Mouse (Mus musculus) liver, embryonic 15.5 days (tissue): ENCODE measurements around the gene Gm6034. TPM values are rescaled to one million over a fixed set of nuclear protein-coding genes. Genes with fewer than 3 reads are reported as not detected.
"Not testable (repeated sequence)": the region's sequence is repeated elsewhere in the genome, so short reads cannot be mapped to it uniquely, and the experiment has no call there.

ENCODE experiments used
- ATAC-seq: fragments of 200-750 bp; cut with Nextera tagmentation; 2 replicates; pipeline ENCODE4 v1.8.0; 2017; ENCODE audit warnings: moderate number of reproducible peaks, mild to moderate bottlenecking, moderate library complexity; ENCODE audit not compliant: insufficient read depth
- H3K27ac ChIP-seq: fragments of 300-500 bp; sonication (generic); replicated peaks from 2 replicates; pipeline ENCODE4 v1.5.1; 2015; ENCODE audit warnings: mild to moderate bottlenecking, inconsistent platforms
- H3K27me3 ChIP-seq: fragments of 300-500 bp; sonication (generic); 2 replicates; pipeline ENCODE4 v1.6.1; 2015; ENCODE audit warnings: mild to moderate bottlenecking, inconsistent platforms
- H3K36me3 ChIP-seq: fragments of 300-500 bp; sonication (generic); replicated peaks from 2 replicates; pipeline ENCODE4 v1.6.1; 2015; ENCODE audit warnings: moderate library complexity, mild to moderate bottlenecking, inconsistent platforms
- H3K4me1 ChIP-seq: fragments of 300-500 bp; sonication (generic); replicated peaks from 2 replicates; pipeline ENCODE4 v1.6.1; 2015; ENCODE audit warnings: inconsistent platforms
- H3K4me2 ChIP-seq: fragments of 300-500 bp; sonication (generic); 2 replicates; pipeline ENCODE4 v1.6.1; 2015; ENCODE audit warnings: moderate library complexity, mild to moderate bottlenecking, inconsistent platforms
- H3K4me3 ChIP-seq: fragments of 300-500 bp; sonication (generic); replicated peaks from 2 replicates; pipeline ENCODE4 v1.5.1; 2015; ENCODE audit warnings: mild to moderate bottlenecking, inconsistent platforms
- H3K9ac ChIP-seq: fragments of 300-500 bp; sonication (generic); 2 replicates; pipeline ENCODE4 v1.6.1; 2015; ENCODE audit warnings: moderate library complexity, mild to moderate bottlenecking, inconsistent platforms
- H3K9me3 ChIP-seq: fragments of 300-500 bp; sonication (generic); replicated peaks from 2 replicates; pipeline ENCODE4 v1.6.1; 2016; ENCODE audit warnings: inconsistent platforms
- WGBS: fragments of 180-500 bp; shearing (Covaris S2); methylation state at CpG from one replicate; pipeline ENCODE4 v1.1.7; 2015; ENCODE audit warnings: mixed read lengths; ENCODE audit not compliant: insufficient replicate concordance; 5-methylcytosine and 5-hydroxymethylcytosine counted together
- polyA plus RNA-seq: library from polyadenylated mRNA; unstranded; fragments of >200 nt; fragmentation: Nextera tagmentation; extraction: Ambion mirVana; gene quantifications from 2 replicates; pipeline ENCODE4 v1.2.1, GENCODE M21; 2015

Gene Gm6034
- polyA plus RNA-seq, 1 experiment from 2014 or later, result not detected

- Histone ChIP-seq H3K9ac (no peak overlapping the region), H3K27me3 (peaks cover 53% of the 10 kb centered on the region), H3K4me1 (0 out of 2 replicates have a peak, but pooled peaks cover 11% of the 10 kb centered on the region), H3K36me3 (no peaks in the 10 kb centered on the region), H3K4me3 (peak overlapping the region; percentile 57), H3K27ac (no peak overlapping the region), H3K9me3 (no peaks in the 10 kb centered on the region), H3K4me2 (peak overlapping the region; percentile 75)
- peak; percentile 40 for ATAC-seq
- 1% methylated on average over 46 of the region's 46 CpGs for WGBS
Measured at GRCm38 (mm10) chr17:36083266-36083869, 40.6 kb downstream of the Gm6034 start.

GRCm38 (mm10) chr17:36083870-36084451 lies 41.2 kb downstream of the Gm6034 start:
- no peak for ATAC-seq
- peak overlapping the region; percentile 75 for H3K4me2 ChIP-seq
- peaks cover 53% of the 10 kb centered on the region for H3K27me3 ChIP-seq
- 1% methylated on average over 40 of the region's 42 CpGs for WGBS
- H3K9ac ChIP-seq, result no peak overlapping the region
- no peaks in the 10 kb centered on the region for H3K36me3 ChIP-seq
- no peaks in the 10 kb centered on the region for H3K9me3 ChIP-seq
- H3K27ac ChIP-seq, result no peak overlapping the region
- 0 out of 2 replicates have a peak, but pooled peaks cover 11% of the 10 kb centered on the region for H3K4me1 ChIP-seq
- peak overlapping the region; percentile 57 for H3K4me3 ChIP-seq

GRCm38 (mm10) chr17:36085976-36086375 lies 43.2 kb downstream of the Gm6034 start:
- 30% methylated on average over 1 of the region's 1 CpGs for WGBS
- H3K4me2 ChIP-seq, H3K9ac ChIP-seq, H3K4me3 ChIP-seq, H3K36me3 ChIP-seq, H3K9me3 ChIP-seq, H3K27ac ChIP-seq, ATAC-seq: not testable (repeated sequence)
- peaks cover 51% of the 10 kb centered on the region for H3K27me3 ChIP-seq
- H3K4me1 ChIP-seq, result 0 out of 2 replicates have a peak, but pooled peaks cover 11% of the 10 kb centered on the region

GRCm38 (mm10) chr17:36091933-36092332 lies 49.2 kb downstream of the Gm6034 start:
- not testable (repeated sequence) for H3K27me3 ChIP-seq, H3K9ac ChIP-seq, H3K27ac ChIP-seq, H3K4me3 ChIP-seq, H3K4me1 ChIP-seq, H3K4me2 ChIP-seq, ATAC-seq, H3K36me3 ChIP-seq, H3K9me3 ChIP-seq
- WGBS, result no CpG with 5 or more reads among the region's 2 CpGs

- not testable (repeated sequence) for H3K4me3 ChIP-seq, H3K9ac ChIP-seq, ATAC-seq, H3K9me3 ChIP-seq, H3K27ac ChIP-seq, H3K36me3 ChIP-seq, H3K4me2 ChIP-seq, H3K27me3 ChIP-seq, H3K4me1 ChIP-seq
Measured at GRCm38 (mm10) chr17:36092520-36092919, 49.8 kb downstream of the Gm6034 start.

- no peak for ATAC-seq
- Histone ChIP-seq H3K36me3 (no peaks in the 10 kb centered on the region), H3K9me3 (no peaks in the 10 kb centered on the region), H3K27ac (no peak overlapping the region), H3K27me3 (peaks cover 8% of the 10 kb centered on the region; the same call in 1 of the 2 replicates), H3K4me2 (no peak overlapping the region), H3K4me3 (no peak overlapping the region), H3K4me1 (no peaks in the 10 kb centered on the region), H3K9ac (no peak overlapping the region)
- 19% methylated on average over 3 of the region's 3 CpGs for WGBS
Measured at GRCm38 (mm10) chr17:36093936-36094335, 51.2 kb downstream of the Gm6034 start.

GRCm38 (mm10) chr17:36099603-36100002 lies 56.8 kb downstream of the Gm6034 start:
- not testable (repeated sequence) for H3K9ac ChIP-seq, ATAC-seq

GRCm38 (mm10) chr17:36102091-36102490 lies 59.3 kb downstream of the Gm6034 start:
- not testable (repeated sequence) for H3K9ac ChIP-seq, ATAC-seq, H3K4me3 ChIP-seq, H3K4me1 ChIP-seq, H3K4me2 ChIP-seq, H3K36me3 ChIP-seq, H3K9me3 ChIP-seq, H3K27me3 ChIP-seq, H3K27ac ChIP-seq
- 77% methylated on average over 12 of the region's 12 CpGs for WGBS

More at GRCm38 (mm10) chr17:36099603-36100002, 56.8 kb downstream of the Gm6034 start:
- H3K9me3 ChIP-seq, H3K27me3 ChIP-seq, H3K4me3 ChIP-seq, H3K4me2 ChIP-seq, H3K36me3 ChIP-seq, H3K4me1 ChIP-seq, H3K27ac ChIP-seq: not testable (repeated sequence)
- 57% methylated on average over 2 of the region's 2 CpGs for WGBS

Other genes with a start within 250 kb of the Gm6034 start
- gene Ier3, start 221.3 kb upstream of the Gm6034 start, polyA plus RNA-seq, result 22.9 and 23.7 TPM in 2 replicates
- 33.7 and 42.4 TPM in 2 replicates for gene Flot1, start 219.7 kb upstream of the Gm6034 start, polyA plus RNA-seq
- gene Tubb5, start 204.7 kb upstream of the Gm6034 start, polyA plus RNA-seq, result 379 and 391 TPM in 2 replicates
- gene Mdc1, start 201.4 kb upstream of the Gm6034 start, polyA plus RNA-seq, result 8.5 and 9.1 TPM in 2 replicates
- gene Nrm, start 181.6 kb upstream of the Gm6034 start, polyA plus RNA-seq, result 22.0 and 22.5 TPM in 2 replicates
- 12.4 and 12.8 TPM in 2 replicates for gene Ppp1r18, start 177.4 kb upstream of the Gm6034 start, polyA plus RNA-seq
- 31.1 and 37.0 TPM in 2 replicates for gene Dhx16, start 163.1 kb upstream of the Gm6034 start, polyA plus RNA-seq
- 8.5 and 9.7 TPM in 2 replicates for gene 2310061I04Rik, start 145.5 kb upstream of the Gm6034 start, polyA plus RNA-seq
- 7.3 and 8.0 TPM in 2 replicates for gene Atat1, start 132.9 kb upstream of the Gm6034 start, polyA plus RNA-seq
- 68.7 and 71.1 TPM in 2 replicates for gene Mrps18b, start 126.6 kb upstream of the Gm6034 start, polyA plus RNA-seq
- 20.9 and 22.3 TPM in 2 replicates for gene Ppp1r10, start 126.5 kb upstream of the Gm6034 start, polyA plus RNA-seq
- 37.4 and 47.0 TPM in 2 replicates for gene Abcf1, start 73.2 kb upstream of the Gm6034 start, polyA plus RNA-seq
- 9.3 and 10.8 TPM in 2 replicates for gene Gnl1, start 63.1 kb upstream of the Gm6034 start, polyA plus RNA-seq
- gene Prr3, start 62.7 kb upstream of the Gm6034 start, polyA plus RNA-seq, result 5.5 and 6.8 TPM in 2 replicates
- 8.2 and 9.2 TPM in 2 replicates for gene H2-T24, start 22.4 kb upstream of the Gm6034 start, polyA plus RNA-seq
- 52.8 and 65.8 TPM in 2 replicates for gene H2-T23, start 10.1 kb upstream of the Gm6034 start, polyA plus RNA-seq
- gene H2-T22, start 214 bp upstream of the Gm6034 start, polyA plus RNA-seq, result 11.9 and 13.2 TPM in 2 replicates
- not detected in 2 replicates for gene Gm11127, start 15.4 kb downstream of the Gm6034 start, polyA plus RNA-seq
- gene Gm19684, start 78.7 kb downstream of the Gm6034 start, polyA plus RNA-seq, result not detected in 2 replicates
- gene Gm7030, start 86.5 kb downstream of the Gm6034 start, polyA plus RNA-seq, result not detected in 2 replicates
- not detected in 2 replicates for gene Gm8909, start 125.6 kb downstream of the Gm6034 start, polyA plus RNA-seq
- not detected in 2 replicates for gene H2-T3, start 147.3 kb downstream of the Gm6034 start, polyA plus RNA-seq
- 58.7 and 64.0 TPM in 2 replicates for gene Rpp21, start 215.1 kb downstream of the Gm6034 start, polyA plus RNA-seq
- gene Trim39, start 229.3 kb downstream of the Gm6034 start, polyA plus RNA-seq, result 4.6 and 5.3 TPM in 2 replicates
- not detected in 2 replicates for gene H2-M10.2, start 243.5 kb downstream of the Gm6034 start, polyA plus RNA-seq